Mouse (Mus musculus) layer of hippocampus, adult 11-12 months (tissue): ENCODE measurements at regions not wholly inside any gene's neighbourhood (a gene's known extent, or its start where the extent isn't known, plus 50 kb on each side); places are given as distances from the start of the nearest gene placed in this dataset.
"Not testable (repeated sequence)": the region's sequence is repeated elsewhere in the genome, so short reads cannot be mapped to it uniquely, and the experiment has no call there.

Experiments used
- DNase-seq: peaks from one replicate; pipeline ENCODE4 v3.0.0; 2022; ENCODE audit warnings: low spot score

GRCm38 (mm10) chr10:30470831-30471230, 129.7 kb downstream of the Trmt11 start:
- DNase-seq: no peak

- DNase-seq: no peak
Measured at GRCm38 (mm10) chr10:30450616-30451015, 149.9 kb downstream of the Trmt11 start.

GRCm38 (mm10) chr10:30447057-30447456, 153.5 kb downstream of the Trmt11 start:
- DNase-seq: no peak

GRCm38 (mm10) chr10:30446572-30446971, 154.0 kb downstream of the Trmt11 start:
- peak; percentile 13 for DNase-seq

- no peak for DNase-seq
Measured at GRCm38 (mm10) chr10:30439802-30440201, 160.7 kb downstream of the Trmt11 start.

GRCm38 (mm10) chr10:30426420-30426923, 174.1 kb downstream of the Trmt11 start:
- DNase-seq: no peak

- peak; percentile 35 for DNase-seq
Measured at GRCm38 (mm10) chr10:30419391-30420043, 181.0 kb downstream of the Trmt11 start.

- no peak for DNase-seq
Measured at GRCm38 (mm10) chr10:30416314-30416713, 184.2 kb downstream of the Trmt11 start.

- DNase-seq: no peak
Measured at GRCm38 (mm10) chr10:30411736-30412135, 188.8 kb downstream of the Trmt11 start.

- no peak for DNase-seq
Measured at GRCm38 (mm10) chr10:30405669-30406393, 194.7 kb downstream of the Trmt11 start.

- no peak for DNase-seq
Measured at GRCm38 (mm10) chr10:30370542-30370941, 170.2 kb upstream of the Cenpw start.

- DNase-seq: not testable (repeated sequence)
Measured at GRCm38 (mm10) chr10:30360811-30361210, 160.5 kb upstream of the Cenpw start.

GRCm38 (mm10) chr10:30359051-30359450, 158.7 kb upstream of the Cenpw start:
- no peak for DNase-seq

GRCm38 (mm10) chr10:30342965-30343478, 142.7 kb upstream of the Cenpw start:
- peak; percentile 21 for DNase-seq

GRCm38 (mm10) chr10:30328334-30329014, 128.1 kb upstream of the Cenpw start:
- DNase-seq: no peak

- DNase-seq: no peak
Measured at GRCm38 (mm10) chr10:30327849-30328248, 127.5 kb upstream of the Cenpw start.

- DNase-seq: no peak
Measured at GRCm38 (mm10) chr10:30326861-30327260, 126.5 kb upstream of the Cenpw start.

- not testable (repeated sequence) for DNase-seq
Measured at GRCm38 (mm10) chr10:30295871-30296270, 95.5 kb upstream of the Cenpw start.

GRCm38 (mm10) chr10:30281666-30282065, 81.3 kb upstream of the Cenpw start:
- DNase-seq: no peak

GRCm38 (mm10) chr10:30280451-30280850, 80.1 kb upstream of the Cenpw start:
- no peak for DNase-seq

GRCm38 (mm10) chr10:30279978-30280377, 79.6 kb upstream of the Cenpw start:
- DNase-seq: no peak

GRCm38 (mm10) chr10:30278987-30279386, 78.6 kb upstream of the Cenpw start:
- DNase-seq: no peak

- no peak for DNase-seq
Measured at GRCm38 (mm10) chr10:30265129-30265528, 64.8 kb upstream of the Cenpw start.
